Mouse (Mus musculus): ENCODE results near the gene 1700010B08Rik. TPM values are rescaled to one million over a fixed set of nuclear protein-coding genes. Genes with fewer than 3 reads are reported as not detected.

The 1700010B08Rik gene
- polyA plus RNA-seq, 1 experiment from 2014 or later, result not detected

- peaks cover 12% of the 10 kb centered on the region for H3K4me1 ChIP-seq (replicated peaks; ENCODE audit: control insufficient read depth, insufficient read depth, low read length)
- ATAC-seq, result no peak
- H3K4me2 ChIP-seq (replicated peaks; ENCODE audit: low read depth), result no peak overlapping the region
- no peak overlapping the region for H3K9ac ChIP-seq (ENCODE audit: low read depth, low read length)
- H3K36me3 ChIP-seq (ENCODE audit: control insufficient read depth, insufficient read depth), result no peaks in the 10 kb centered on the region
- H3K27me3 ChIP-seq (replicated peaks; ENCODE audit: control insufficient read depth, insufficient read depth, low read length), result no peaks in the 10 kb centered on the region
- H3K27ac ChIP-seq (ENCODE audit: low read depth, low read length), result no peak overlapping the region
- 71% methylated on average over 7 of the region's 7 CpGs for WGBS
- no peak for TF ChIP-seq CTCF (IDR thresholded peaks at IDR 0.05; ENCODE audit: low read depth)
- H3K9me3 ChIP-seq (ENCODE audit: control insufficient read depth), result no peaks in the 10 kb centered on the region
- no peak overlapping the region for H3K4me3 ChIP-seq (ENCODE audit: low read depth, low read length)
Measured at GRCm38 (mm10) chr2:173739107-173739506, 19.9 kb downstream of the 1700010B08Rik start.

GRCm38 (mm10) chr2:173742090-173742489 is 22.9 kb downstream of the 1700010B08Rik start:
- Histone ChIP-seq H3K27ac (ENCODE audit: low read depth, low read length) (peak overlapping the region; percentile 16), H3K9me3 (ENCODE audit: control insufficient read depth) (no peaks in the 10 kb centered on the region), H3K4me1 (replicated peaks; ENCODE audit: control insufficient read depth, insufficient read depth, low read length) (peaks cover 18% of the 10 kb centered on the region), H3K27me3 (replicated peaks; ENCODE audit: control insufficient read depth, insufficient read depth, low read length) (no peaks in the 10 kb centered on the region), H3K9ac (ENCODE audit: low read depth, low read length) (0 out of 2 replicates have a peak overlapping the region, but pooled peaks have one; percentile 2), H3K4me3 (ENCODE audit: low read depth, low read length) (no peak overlapping the region), H3K36me3 (ENCODE audit: control insufficient read depth, insufficient read depth) (no peaks in the 10 kb centered on the region), H3K4me2 (replicated peaks; ENCODE audit: low read depth) (peak overlapping the region; percentile 33)
- no peak for ATAC-seq
- TF ChIP-seq CTCF (IDR thresholded peaks at IDR 0.05; ENCODE audit: low read depth), result no peak
- 29% methylated on average over 13 of the region's 13 CpGs for WGBS

GRCm38 (mm10) chr2:173742744-173743143 is 23.5 kb downstream of the 1700010B08Rik start:
- no peaks in the 10 kb centered on the region for H3K9me3 ChIP-seq (ENCODE audit: control insufficient read depth)
- no peak for ATAC-seq
- no peak for TF ChIP-seq CTCF (IDR thresholded peaks at IDR 0.05; ENCODE audit: low read depth)
- 63% methylated on average over 9 of the region's 9 CpGs for WGBS
- no peak overlapping the region; the same call in 1 of the 2 replicates for H3K4me2 ChIP-seq (replicated peaks; ENCODE audit: low read depth)
- no peaks in the 10 kb centered on the region for H3K27me3 ChIP-seq (replicated peaks; ENCODE audit: control insufficient read depth, insufficient read depth, low read length)
- H3K9ac ChIP-seq (ENCODE audit: low read depth, low read length), result no peak overlapping the region
- H3K27ac ChIP-seq (ENCODE audit: low read depth, low read length), result no peak overlapping the region
- H3K4me3 ChIP-seq (ENCODE audit: low read depth, low read length), result no peak overlapping the region
- no peaks in the 10 kb centered on the region for H3K36me3 ChIP-seq (ENCODE audit: control insufficient read depth, insufficient read depth)
- H3K4me1 ChIP-seq (replicated peaks; ENCODE audit: control insufficient read depth, insufficient read depth, low read length), result peaks cover 18% of the 10 kb centered on the region

- no peaks in the 10 kb centered on the region for H3K27me3 ChIP-seq (replicated peaks; ENCODE audit: control insufficient read depth, insufficient read depth, low read length)
- H3K4me1 ChIP-seq (replicated peaks; ENCODE audit: control insufficient read depth, insufficient read depth, low read length), result peaks cover 18% of the 10 kb centered on the region
- no peak overlapping the region for H3K4me3 ChIP-seq (ENCODE audit: low read depth, low read length)
- no peak for TF ChIP-seq CTCF (IDR thresholded peaks at IDR 0.05; ENCODE audit: low read depth)
- H3K36me3 ChIP-seq (ENCODE audit: control insufficient read depth, insufficient read depth), result no peaks in the 10 kb centered on the region
- no peak overlapping the region for H3K27ac ChIP-seq (ENCODE audit: low read depth, low read length)
- no peak overlapping the region for H3K4me2 ChIP-seq (replicated peaks; ENCODE audit: low read depth)
- H3K9me3 ChIP-seq (ENCODE audit: control insufficient read depth), result no peaks in the 10 kb centered on the region
- H3K9ac ChIP-seq (ENCODE audit: low read depth, low read length), result no peak overlapping the region
- peak; percentile 34; the same call in 1 of the 2 replicates for ATAC-seq
- whole genome bisulfite sequencing, result 79% methylated on average over 7 of the region's 7 CpGs
Measured at GRCm38 (mm10) chr2:173744070-173744815, 25.0 kb downstream of the 1700010B08Rik start.

GRCm38 (mm10) chr2:173748961-173749659 is 29.9 kb downstream of the 1700010B08Rik start:
- Histone ChIP-seq H3K27me3 (replicated peaks; ENCODE audit: control insufficient read depth, insufficient read depth, low read length) (no peaks in the 10 kb centered on the region), H3K9me3 (ENCODE audit: control insufficient read depth) (no peaks in the 10 kb centered on the region), H3K36me3 (ENCODE audit: control insufficient read depth, insufficient read depth) (no peaks in the 10 kb centered on the region), H3K9ac (ENCODE audit: low read depth, low read length) (no peak overlapping the region), H3K4me2 (replicated peaks; ENCODE audit: low read depth) (no peak overlapping the region), H3K27ac (ENCODE audit: low read depth, low read length) (peak overlapping the region; percentile 57), H3K4me1 (replicated peaks; ENCODE audit: control insufficient read depth, insufficient read depth, low read length) (peaks cover 6% of the 10 kb centered on the region; the same call in 1 of the 2 replicates), H3K4me3 (ENCODE audit: low read depth, low read length) (no peak overlapping the region)
- TF ChIP-seq CTCF (IDR thresholded peaks at IDR 0.05; ENCODE audit: low read depth), result peak; percentile 30; the same call in 1 of the 2 replicates
- WGBS, result 30% methylated on average over 2 of the region's 2 CpGs
- ATAC-seq, result peak; percentile 94

GRCm38 (mm10) chr2:173755433-173756144 is 36.4 kb downstream of the 1700010B08Rik start:
- no peaks in the 10 kb centered on the region for H3K4me1 ChIP-seq (replicated peaks; ENCODE audit: control insufficient read depth, insufficient read depth, low read length)
- TF ChIP-seq CTCF (IDR thresholded peaks at IDR 0.05; ENCODE audit: low read depth), result no peak
- 67% methylated on average over 8 of the region's 8 CpGs for WGBS
- no peak for ATAC-seq
- H3K27ac ChIP-seq (ENCODE audit: low read depth, low read length), result no peak overlapping the region
- no peak overlapping the region for H3K4me3 ChIP-seq (ENCODE audit: low read depth, low read length)
- no peaks in the 10 kb centered on the region for H3K9me3 ChIP-seq (ENCODE audit: control insufficient read depth)
- H3K9ac ChIP-seq (ENCODE audit: low read depth, low read length), result no peak overlapping the region
- no peaks in the 10 kb centered on the region for H3K27me3 ChIP-seq (replicated peaks; ENCODE audit: control insufficient read depth, insufficient read depth, low read length)
- peaks cover 5% of the 10 kb centered on the region; the same call in 1 of the 2 replicates for H3K36me3 ChIP-seq (ENCODE audit: control insufficient read depth, insufficient read depth)
- no peak overlapping the region for H3K4me2 ChIP-seq (replicated peaks; ENCODE audit: low read depth)
